Mouse (Mus musculus): ENCODE results near the gene Glud1.
"Not testable (repeated sequence)": the region's sequence is repeated elsewhere in the genome, so short reads cannot be mapped to it uniquely, and the experiment has no call there.

Glud1 gene

DNA sequence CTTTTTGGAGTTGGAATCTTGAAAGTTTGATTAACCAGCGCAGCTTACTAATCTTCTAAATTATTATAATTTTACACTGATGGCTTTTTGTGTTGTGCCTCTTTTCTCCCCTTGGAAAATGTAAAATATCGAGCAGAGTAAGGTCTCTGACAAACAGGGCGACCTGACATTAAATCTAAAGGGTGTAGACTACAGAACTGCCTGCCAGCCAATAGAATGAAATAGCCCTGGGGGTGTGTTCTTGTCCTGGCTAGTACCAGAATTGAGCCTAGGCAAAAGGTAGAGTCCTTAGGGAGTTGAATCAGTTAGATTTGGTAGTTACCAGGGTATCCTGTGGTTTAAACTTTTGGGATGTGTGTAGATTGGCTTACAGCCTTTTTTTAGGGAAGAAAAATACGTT is 1.2 kb downstream of the Glud1 start:
- DNase-seq (ENCODE audit: low read depth, low spot score), result peak; percentile 23

DNA sequence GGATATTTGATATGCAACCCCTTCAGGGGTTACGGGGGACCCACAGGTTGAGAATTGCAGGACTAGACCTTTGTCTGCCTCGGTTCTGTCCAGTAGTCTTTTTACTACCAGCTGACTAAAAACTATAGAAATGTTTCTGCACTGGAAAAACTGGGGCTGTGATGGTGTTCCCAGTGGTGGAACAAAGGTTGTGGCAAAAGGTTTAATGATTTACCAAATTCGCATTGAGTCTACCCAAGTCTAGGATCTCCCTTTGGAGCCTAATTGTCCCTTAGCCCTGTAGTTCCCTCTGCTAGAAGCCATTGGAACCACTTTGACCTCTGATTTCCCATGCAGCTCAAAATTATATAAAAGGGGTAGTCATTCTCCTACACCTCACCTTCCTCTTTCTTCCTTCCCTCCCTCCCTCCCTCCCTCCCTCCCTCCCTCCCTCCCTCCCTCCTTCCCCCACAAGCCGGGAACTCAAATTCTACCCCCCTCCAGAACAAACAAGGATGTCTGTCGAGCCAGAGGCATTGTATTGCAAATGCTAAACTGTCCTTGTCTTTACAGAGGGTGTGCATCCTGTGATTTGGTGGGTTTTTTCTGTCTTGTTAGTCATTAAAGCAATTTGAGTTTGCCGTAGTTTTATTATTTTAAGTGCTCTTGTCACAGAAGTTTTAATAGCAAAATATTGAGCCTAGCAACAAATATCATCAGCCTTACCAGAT is 2.0 kb downstream of the Glud1 start:
- no peak for DNase-seq (ENCODE audit: low read depth, low spot score)

DNA sequence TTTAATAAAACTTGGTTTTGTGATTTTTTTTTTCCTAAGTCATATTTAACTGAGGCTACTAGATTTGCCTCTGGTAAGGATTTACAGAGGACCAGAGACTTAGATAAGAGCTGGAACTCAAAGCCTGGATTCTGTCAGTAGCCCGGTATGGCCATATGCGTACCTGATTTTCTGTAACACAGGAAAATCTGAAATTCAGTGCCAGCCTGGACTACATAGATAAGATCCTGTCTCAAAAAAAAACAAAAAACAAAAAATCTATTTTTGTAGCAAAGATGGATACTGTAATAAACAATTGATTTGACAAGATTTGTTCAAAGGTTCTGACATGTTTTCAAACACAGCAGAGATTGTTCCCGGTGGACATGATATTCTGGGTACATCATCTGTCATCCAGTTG is 3.1 kb downstream of the Glud1 start:
- DNase-seq (ENCODE audit: low read depth, low spot score), result no peak

DNA sequence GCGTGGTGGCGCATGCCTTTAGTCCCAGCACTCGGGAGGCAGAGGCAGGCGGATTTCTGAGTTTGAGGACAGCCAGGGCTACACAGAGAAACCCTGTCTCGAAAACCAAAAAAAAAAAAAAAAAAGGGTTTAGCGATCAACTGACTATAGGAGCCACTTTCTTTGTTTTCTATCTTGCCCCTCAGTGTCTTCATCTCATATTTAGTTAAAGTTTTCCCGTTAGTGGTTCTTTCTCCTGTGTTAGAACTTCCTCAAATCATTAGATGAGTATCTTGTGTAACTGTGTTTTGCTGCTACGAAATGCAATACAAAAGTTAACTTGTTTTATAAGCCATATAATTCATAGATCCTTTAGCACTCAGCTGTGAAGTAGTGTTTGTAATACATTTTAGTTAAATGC is 3.9 kb downstream of the Glud1 start:
- not testable (repeated sequence) for DNase-seq (ENCODE audit: low read depth, low spot score)

DNA sequence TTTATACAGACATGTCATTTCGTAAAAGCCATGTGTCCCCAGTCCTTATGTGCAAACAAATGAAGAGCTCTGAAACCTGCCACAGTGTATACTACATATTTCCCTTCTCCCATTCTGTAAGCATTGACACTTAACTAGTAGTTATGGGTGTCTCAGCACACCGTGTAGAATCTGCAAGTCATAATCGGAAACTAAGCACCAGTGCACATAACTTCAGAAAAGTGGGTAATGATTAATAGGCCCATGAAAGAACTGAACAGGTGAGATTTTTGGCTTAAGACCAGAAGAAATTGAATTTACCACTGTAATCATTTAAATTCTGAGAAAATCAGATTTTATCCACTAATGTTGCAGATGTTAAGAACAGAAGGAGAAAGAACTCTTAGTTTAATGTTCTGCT is 4.3 kb downstream of the Glud1 start:
- no peak for DNase-seq (ENCODE audit: low read depth, low spot score)

DNA sequence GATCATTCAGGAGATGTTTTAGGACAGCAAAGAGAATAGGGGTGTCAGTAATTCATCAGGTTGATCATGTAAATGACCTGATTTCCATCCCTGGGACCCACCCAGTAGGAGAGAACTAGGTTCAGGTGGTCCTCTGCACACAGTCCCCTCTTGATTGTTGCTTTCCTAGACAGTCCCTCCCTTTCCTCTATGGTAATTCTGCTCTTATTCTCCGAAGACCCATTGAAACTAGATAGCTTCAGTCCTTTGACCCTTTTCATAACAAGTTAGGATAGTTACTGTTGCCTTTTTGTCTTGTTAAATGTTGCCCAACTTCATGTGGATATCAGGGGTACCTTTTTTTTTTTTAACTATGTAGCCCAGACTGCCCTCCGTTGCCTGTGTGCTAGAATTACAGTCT is 5.8 kb downstream of the Glud1 start:
- no peak for DNase-seq (ENCODE audit: low read depth, low spot score)

DNA sequence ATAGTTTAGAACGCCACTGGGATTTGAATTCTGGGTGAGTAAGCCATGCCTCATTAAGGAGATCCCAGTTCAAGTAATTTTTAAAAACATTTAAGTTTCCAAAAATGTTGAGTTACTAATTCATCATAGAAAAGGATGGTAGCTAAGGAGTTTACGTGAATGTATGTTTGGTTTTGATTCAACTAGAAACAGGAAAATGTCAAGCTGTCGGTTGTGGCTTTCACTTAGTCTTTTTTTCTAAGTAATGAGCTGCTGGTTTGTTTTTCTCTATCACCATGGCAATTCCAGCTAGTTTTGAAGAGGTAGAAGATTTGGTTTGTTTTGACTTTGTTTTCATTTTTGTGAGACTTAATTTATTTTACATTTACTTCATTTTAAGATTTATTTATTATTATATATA is 6.9 kb downstream of the Glud1 start:
- DNase-seq (ENCODE audit: low read depth, low spot score), result peak; percentile 75

DNA sequence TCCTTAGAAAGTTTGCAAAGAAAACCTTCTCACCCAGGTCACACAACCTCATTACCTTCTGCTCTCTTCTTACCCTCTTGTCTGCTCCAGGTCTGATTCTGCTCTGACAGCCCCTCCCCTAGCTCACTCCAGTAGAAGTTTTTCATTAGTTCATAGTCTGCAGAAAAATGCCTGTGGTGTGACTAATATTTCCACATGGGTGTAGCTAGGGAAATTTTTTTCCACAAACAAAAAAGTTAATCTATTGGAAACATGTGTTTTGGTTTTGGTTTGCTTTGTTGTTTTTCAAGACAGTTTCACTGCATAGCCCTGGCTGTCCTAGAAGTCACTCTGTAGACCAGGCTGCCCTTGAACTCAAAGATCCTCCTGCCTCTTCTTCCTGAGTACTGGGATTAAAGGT is 7.6 kb downstream of the Glud1 start:
- peak; percentile 31 for DNase-seq (ENCODE audit: low read depth, low spot score)

DNA sequence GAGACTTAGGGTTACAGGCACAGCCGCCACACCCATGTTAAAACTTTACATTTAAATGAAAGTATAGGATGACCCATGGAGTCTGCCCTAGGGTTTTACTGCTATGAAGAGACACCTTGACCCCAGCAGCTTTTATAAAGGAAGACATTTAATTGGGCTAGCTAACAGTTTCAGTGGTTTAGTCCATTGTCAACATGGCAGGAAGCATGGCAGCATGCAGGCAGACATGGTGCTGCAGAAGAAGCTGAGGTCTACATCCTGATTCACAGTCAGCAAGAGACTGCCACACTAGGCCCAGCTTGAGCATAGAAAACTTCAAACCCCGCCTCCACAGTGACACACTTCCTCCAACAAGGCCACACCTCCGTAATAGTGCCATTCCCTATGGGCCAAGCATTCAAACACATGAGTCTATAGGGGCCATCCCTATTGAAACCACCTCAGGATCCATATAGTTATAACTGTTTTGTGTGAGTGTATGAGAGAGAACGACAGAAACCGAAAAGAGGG is 13.1 kb downstream of the Glud1 start:
- no peak for DNase-seq (ENCODE audit: low read depth, low spot score)

DNA sequence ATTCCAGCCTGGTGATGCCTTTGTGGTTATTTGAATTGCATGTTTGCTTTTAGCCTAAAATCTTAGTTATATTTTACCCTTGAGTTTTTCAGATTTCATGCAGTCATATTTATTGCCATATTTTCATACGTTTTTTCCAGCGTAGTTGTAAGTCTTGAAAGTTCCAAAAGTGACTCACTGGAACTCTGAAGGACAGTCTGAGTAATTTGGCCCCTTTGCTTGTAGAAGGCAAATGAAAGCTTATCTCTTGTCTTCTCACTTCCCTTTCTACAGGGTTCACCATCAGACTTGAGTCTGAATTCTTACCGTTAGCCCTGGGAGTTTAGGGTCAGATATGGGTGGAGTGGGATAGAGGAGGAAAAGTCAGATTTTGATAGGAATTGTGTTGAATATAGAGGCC is 16.1 kb downstream of the Glud1 start:
- no peak for DNase-seq (ENCODE audit: low read depth, low spot score)

DNA sequence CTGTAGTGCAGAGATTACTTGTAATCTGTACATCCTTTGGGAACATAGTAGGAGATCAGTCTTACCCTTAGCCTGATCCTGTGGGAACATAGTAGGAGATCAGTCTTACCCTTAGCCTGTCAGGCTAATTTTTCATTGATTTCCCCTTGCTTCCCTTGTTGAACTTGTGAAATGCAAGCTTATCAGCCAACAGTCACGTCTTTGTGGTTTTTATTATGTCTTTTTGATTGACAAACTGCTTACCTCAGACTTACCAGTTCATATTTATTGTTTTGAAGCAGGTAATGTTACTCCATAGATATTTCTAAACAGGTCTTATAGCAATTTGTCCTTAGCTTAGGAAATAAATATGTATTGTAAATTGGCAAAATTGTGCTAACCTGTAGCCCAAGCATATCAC is 17.1 kb downstream of the Glud1 start:
- DNase-seq (ENCODE audit: low read depth, low spot score), result no peak

DNA sequence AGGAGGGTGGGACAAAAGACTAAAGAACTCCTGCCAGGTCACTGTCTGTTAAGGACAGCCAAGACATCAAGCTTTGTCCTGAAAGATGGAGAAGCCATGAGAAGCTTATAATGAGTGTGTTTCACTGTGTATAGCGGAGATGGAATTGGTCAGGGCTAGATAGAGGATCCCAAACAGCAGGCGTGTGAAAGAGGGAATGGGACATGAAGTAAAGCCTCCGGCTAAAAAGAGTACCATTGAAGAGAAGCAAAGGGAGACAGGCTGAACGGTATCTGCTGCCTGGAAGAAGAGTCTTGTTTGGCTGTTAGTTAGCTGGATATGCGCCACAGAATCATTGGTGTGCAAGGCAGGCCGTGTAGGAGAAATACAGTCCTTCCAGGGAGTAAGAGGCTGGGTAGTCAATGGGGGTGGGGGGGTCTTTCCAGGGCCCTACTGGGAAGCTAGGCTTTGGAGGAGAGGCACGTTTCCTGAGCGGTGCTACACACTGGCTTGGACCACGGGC is 20.2 kb downstream of the Glud1 start:
- DNase-seq (ENCODE audit: low read depth, low spot score), result no peak

DNA sequence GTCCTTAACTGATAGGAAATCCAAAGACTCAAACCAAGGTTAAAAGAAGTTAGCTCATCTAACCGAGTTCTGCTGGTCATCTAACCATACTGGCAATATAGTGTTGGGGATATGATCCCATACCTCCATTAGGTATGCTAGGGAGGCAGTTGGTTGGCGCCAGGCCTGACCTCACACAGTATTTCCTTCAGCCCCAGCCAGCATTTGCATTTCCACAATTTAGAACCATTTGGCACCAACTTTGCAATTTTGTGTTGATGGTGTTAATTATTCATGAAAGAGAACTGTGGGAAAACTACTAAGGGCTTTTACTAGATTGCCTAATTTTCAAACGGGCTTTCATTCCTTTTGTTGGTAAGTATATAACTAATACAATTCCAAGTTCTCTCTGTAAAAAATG is 21.4 kb downstream of the Glud1 start:
- DNase-seq (ENCODE audit: low read depth, low spot score), result no peak

DNA sequence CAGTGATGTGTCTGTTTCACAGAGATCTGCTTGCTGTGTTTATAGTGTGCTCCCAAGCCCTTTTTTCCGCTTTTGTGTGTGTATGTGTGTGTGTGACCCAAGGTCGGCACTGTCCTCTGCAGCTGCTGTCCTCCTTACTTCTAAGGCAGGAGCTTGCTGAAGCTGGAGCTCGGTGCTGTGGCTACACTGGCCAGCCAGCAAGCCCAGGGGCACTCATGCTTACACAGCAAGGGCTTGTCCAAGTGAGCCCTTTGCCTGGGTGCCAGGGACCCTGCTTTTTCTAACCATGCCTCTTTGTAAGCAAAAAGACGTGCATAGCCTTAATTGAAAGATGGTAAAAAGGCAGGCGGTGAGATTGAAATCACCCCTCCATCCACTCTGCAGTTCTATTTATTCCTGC is 21.9 kb downstream of the Glud1 start:
- DNase-seq (ENCODE audit: low read depth, low spot score), result no peak

DNA sequence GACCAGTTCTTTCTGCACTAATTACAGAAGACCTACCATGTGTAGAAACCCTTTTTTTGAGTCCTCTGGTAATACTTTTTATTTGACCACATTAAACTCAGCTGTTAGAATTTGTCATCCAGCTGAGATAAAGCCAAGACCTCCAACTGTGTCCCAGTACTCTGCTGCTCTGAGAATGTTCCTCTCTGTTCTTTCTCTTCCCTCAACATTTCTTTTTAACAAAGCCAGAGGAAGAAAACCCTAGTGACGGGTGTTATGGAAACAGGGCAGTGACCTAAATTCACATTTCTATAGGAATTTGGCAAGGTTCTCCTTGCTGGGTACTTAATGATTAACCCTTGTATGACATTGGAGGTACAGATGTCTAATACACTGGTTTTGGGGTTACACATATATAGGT is 28.9 kb downstream of the Glud1 start:
- DNase-seq (ENCODE audit: low read depth, low spot score), result no peak

DNA sequence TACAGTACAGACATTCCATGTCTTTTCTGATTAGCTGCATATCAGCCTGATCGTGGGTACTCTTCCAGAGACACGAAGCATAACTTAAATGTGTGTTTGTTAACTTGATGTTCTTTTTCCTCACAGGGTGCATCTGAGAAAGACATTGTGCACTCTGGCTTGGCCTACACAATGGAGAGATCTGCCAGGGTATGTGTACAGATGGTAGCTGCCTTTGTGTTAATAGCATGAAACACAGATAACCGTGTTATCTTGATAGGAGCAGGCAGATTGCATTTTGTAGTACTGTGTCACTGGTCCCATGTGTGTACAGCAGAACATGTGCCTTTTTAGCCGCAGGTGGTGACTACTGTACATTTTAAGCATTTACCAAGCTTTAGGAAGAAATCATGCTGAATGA is 31.5 kb downstream of the Glud1 start:
- DNase-seq (ENCODE audit: low read depth, low spot score), result no peak

DNA sequence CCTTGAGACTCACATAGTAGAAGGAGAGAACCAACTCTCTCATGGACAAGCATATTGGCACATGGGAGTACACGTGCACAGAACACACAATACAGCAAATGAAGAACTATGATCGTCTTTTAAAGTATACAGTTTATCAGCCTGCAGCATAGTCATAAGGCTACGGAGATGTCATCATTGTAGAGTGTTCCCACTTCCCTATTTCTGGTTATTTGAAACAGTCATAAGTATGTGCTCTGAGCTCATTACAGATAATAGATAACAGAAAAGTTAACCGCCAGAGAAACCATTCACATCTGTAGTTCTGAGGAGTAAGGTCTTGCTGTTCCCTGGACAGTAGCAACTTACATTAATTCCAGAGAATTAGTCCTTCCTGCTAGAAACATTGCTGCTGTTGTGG is 32.6 kb downstream of the Glud1 start:
- DNase-seq (ENCODE audit: low read depth, low spot score), result no peak

DNA sequence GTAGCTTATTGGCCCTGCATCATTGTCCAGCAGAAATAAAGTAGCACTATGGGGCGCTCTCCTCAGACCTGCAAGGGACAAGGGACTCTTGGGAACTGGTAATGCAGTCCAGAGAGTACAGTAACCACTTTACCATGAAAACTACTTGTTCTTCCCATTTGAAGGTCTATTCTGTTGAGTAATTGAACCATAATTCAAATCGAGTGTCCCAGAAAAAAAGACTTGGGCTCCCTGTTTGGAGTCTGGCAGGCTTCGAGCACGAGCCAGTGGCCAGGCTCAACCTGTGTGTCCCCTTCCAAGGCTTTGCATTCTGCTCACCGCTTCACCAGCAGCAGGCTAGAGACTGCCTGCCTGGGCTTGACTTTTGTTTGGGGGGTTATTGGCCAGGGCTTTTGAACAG is 33.8 kb downstream of the Glud1 start:
- no peak for DNase-seq (ENCODE audit: low read depth, low spot score)

DNA sequence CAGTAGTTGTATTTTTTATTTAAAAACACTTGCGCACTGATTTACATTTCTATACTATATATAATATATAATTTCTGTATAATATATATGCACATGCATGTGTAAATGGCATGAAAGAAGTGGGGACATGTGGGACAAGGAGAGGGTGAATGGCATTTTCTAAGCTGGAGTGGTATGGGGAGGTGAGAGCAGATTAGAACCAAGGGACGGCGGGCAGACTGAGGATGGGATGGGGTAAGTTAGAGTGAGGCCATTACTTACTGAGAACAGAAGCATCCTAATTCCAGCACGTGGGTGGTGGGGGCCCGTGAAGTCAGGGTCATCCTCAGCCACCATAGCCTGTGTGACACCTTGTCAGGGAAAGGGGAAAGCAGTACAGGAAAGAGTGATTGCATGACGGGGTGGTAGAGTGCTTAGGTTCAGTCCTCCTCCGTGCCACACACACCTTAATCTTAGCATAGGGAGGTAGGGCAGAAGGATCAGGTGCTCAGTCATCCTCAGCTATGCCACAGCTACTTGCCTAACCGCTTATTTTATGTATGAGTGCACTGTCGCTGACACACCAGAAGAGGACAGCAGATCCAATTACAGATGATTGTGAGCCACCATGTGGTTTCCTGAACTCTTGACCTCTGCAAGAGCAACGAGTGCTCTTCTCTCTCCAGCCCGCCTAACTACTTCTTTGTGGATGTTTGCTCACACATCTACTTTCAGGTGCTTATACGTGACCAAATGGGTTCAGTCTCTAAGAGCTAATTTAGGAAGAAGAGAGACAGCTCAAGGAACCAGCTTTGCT is 35.4 kb downstream of the Glud1 start:
- DNase-seq (ENCODE audit: low read depth, low spot score), result no peak

DNA sequence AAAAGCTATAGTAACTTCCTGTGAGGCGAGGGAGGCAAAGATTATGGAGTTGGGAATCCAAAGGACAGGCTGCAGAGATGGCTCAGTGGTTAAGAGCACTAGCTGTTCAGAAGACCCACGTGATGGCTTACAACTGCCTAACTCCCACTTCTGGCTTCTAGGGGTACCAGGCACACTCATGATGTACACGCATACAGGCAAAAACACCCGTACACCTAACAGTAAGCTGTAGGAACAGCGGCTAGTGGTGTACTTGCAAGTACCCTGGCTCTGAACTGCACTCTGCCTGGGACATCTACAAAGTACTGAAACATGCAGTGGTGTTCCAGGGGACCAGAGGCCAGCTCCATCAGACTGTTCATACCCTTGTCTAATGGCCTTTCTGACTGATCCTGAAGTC is 36.6 kb downstream of the Glud1 start:
- DNase-seq (ENCODE audit: low read depth, low spot score), result no peak

DNA sequence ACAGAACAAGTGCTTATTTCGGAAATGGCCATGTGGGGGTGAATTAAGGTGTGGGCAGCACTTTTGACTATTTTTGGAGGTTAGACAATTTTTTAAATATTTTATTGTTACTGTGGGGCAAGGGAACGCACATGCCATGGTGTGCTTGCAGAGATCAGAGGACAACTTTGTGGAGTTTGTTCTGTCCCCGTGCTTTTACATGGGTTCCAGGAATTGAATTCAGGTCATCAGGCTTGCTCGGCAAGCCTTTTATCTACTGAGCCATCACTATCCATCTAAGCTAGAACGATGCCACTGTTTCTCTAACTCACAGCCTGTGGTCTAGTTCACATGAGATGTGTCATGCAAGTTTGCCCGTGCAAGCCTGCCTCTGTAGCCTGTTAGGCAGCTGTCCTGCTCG is 37.8 kb downstream of the Glud1 start:
- no peak for DNase-seq (ENCODE audit: low read depth, low spot score)

DNA sequence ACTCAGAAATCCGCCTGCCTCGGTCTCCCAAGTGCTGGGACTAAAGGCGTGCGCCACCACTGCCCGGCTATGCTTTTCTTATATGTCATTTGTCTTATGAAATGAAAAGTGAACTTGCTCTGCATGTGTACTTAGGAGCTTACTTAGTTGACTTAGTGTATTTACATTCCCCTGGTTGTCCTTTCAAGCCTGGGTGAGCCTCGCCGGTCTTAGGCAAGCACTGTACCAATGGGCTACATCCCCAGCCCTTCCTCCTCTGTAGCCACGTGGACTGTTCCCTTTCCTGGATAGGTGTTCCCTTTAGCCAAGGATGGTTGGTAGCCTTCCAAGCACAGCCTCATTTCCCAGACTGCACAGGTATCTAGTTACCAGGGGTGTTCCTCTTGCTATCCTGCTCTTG is 38.5 kb downstream of the Glud1 start:
- DNase-seq (ENCODE audit: low read depth, low spot score), result no peak

DNA sequence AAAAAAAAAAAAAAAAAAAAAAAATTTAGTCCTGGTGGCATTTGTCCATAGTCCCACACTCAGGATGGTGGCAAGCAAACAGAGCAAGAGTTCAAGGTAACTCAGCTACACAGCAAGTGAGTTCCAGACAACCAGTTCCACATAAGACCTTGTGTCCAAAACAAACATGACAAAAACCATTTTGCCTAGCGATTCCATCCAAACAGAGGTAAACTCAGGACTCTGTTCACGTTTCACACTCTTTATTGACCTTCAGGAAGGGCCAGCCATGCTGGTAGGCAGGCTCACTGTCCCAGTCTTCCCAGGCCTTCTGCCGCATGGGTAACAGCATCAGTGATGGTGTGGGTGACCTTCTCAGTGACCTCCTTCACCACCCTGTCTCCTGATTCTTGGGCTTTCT is 41.1 kb downstream of the Glud1 start:
- DNase-seq (ENCODE audit: low read depth, low spot score), result no peak

Data from CD4-positive, CD25-positive, alpha-beta regulatory T cell, adult 2 months (primary cell).